Mouse (Mus musculus) MEL (cell line): Measurements from ENCODE around the gene Prkag1. TPM values are rescaled to one million over a fixed set of nuclear protein-coding genes. Genes with fewer than 3 reads are reported as not detected.

Experiments used
- DNase-seq: peaks from one replicate; pipeline ENCODE4 v3.0.0; 2011; ENCODE audit warnings: low read depth, low spot score
- H3K27ac ChIP-seq: 2 replicates; pipeline ENCODE4 v1.5.1; 2012; ENCODE audit warnings: low read depth, mild to moderate bottlenecking, control low read depth, low read length, moderate library complexity; ENCODE audit not compliant: control insufficient read depth
- H3K27me3 ChIP-seq, 2 experiments: fragments of 150-350 bp in 1 of 2; sonication (generic) in 1 of 2; 2 replicates each; pipeline ENCODE4 v1.6.1; 2012; ENCODE audit warnings: low read length in 2 of 2, mild to moderate bottlenecking in 2 of 2, improper control_type of control experiment in 1 of 2, moderate library complexity in 1 of 2; ENCODE audit not compliant: insufficient read depth in 2 of 2, control insufficient read depth in 1 of 2
- H3K36me3 ChIP-seq, 2 experiments: 2 replicates each; pipeline ENCODE4 v1.6.1; 2012 to 2014; ENCODE audit warnings: low read length in 2 of 2, improper control_type of control experiment in 1 of 2, inconsistent platforms in 1 of 2, mild to moderate bottlenecking in 1 of 2; ENCODE audit not compliant: insufficient read depth in 2 of 2, control insufficient read depth in 1 of 2
- H3K4me1 ChIP-seq, 2 experiments: fragments of 150-350 bp in 1 of 2; sonication (generic) in 1 of 2; 2 replicates each; pipeline ENCODE4 v1.6.1; 2012; ENCODE audit warnings: low read length in 2 of 2, improper control_type of control experiment in 1 of 2, mild to moderate bottlenecking in 1 of 2; ENCODE audit not compliant: insufficient read depth in 2 of 2, control insufficient read depth in 1 of 2
- H3K4me3 ChIP-seq, 2 experiments: fragments of 150-350 bp in 1 of 2; sonication (generic) in 1 of 2; 2 replicates each; pipeline ENCODE4 v1.5.1; 2012; ENCODE audit warnings: low read depth in 2 of 2, low read length in 2 of 2, mild to moderate bottlenecking in 2 of 2, moderate library complexity in 2 of 2, control low read depth in 1 of 2, improper control_type of control experiment in 1 of 2; ENCODE audit not compliant: control insufficient read depth in 1 of 2, insufficient read depth in 1 of 2
- H3K79me2 ChIP-seq: 2 replicates; pipeline ENCODE4 v1.6.1; 2012; ENCODE audit warnings: mild to moderate bottlenecking, low read length, moderate library complexity; ENCODE audit not compliant: control insufficient read depth, poor library complexity, insufficient read depth
- H3K9ac ChIP-seq: 2 replicates; pipeline ENCODE4 v1.6.1; 2012; ENCODE audit warnings: low read depth, mild to moderate bottlenecking, control low read depth, low read length, moderate library complexity; ENCODE audit not compliant: control insufficient read depth, poor library complexity, severe bottlenecking
- H3K9me3 ChIP-seq: fragments of 150-350 bp; sonication (generic); replicated peaks from 2 replicates; pipeline ENCODE4 v1.6.1; 2012; ENCODE audit warnings: mild to moderate bottlenecking, low read length, improper control_type of control experiment, moderate library complexity; ENCODE audit not compliant: insufficient read depth
- BHLHE40 ChIP-seq: IDR thresholded peaks from 2 replicates; pipeline ENCODE4 v1.6.1; 2012; ENCODE audit warnings: low read depth, mild to moderate bottlenecking, inconsistent platforms, low read length, improper control_type of control experiment, borderline replicate concordance
- CHD1 ChIP-seq: IDR thresholded peaks from 2 replicates; pipeline ENCODE4 v1.6.1; 2012; ENCODE audit warnings: low read depth, mild to moderate bottlenecking, inconsistent platforms, low read length, improper control_type of control experiment
- CHD2 ChIP-seq: IDR thresholded peaks from 2 replicates; pipeline ENCODE4 v1.6.1; 2011; ENCODE audit warnings: low read length, improper control_type of control experiment
- CTCF ChIP-seq, 3 experiments: IDR thresholded peaks in 2 of 3; conservative IDR thresholded peaks in 1 of 3; 2 replicates each; pipeline ENCODE4 v1.5.1; 2011 to 2012; ENCODE audit warnings: low read length in 3 of 3, low read depth in 2 of 3, mild to moderate bottlenecking in 2 of 3, improper control_type of control experiment in 1 of 3, inconsistent platforms in 1 of 3, mixed read lengths in 1 of 3, moderate library complexity in 1 of 3; ENCODE audit not compliant: control insufficient read depth in 1 of 3, insufficient read depth in 1 of 3, poor library complexity in 1 of 3, severe bottlenecking in 1 of 3
- E2F4 ChIP-seq: IDR thresholded peaks from 2 replicates; pipeline ENCODE4 v1.6.1; 2011; ENCODE audit warnings: low read depth, low read length, improper control_type of control experiment, borderline replicate concordance
- JUND ChIP-seq: IDR thresholded peaks from 2 replicates; pipeline ENCODE4 v1.6.1; 2011; ENCODE audit warnings: low read depth, mild to moderate bottlenecking, improper control_type of control experiment, low read length
- MAFK ChIP-seq: IDR thresholded peaks from 2 replicates; pipeline ENCODE4 v1.6.1; 2011; ENCODE audit warnings: low read depth, mild to moderate bottlenecking, low read length, improper control_type of control experiment, borderline replicate concordance
- MEF2A ChIP-seq: IDR thresholded peaks from 2 replicates; pipeline ENCODE4 v1.6.1; 2014; ENCODE audit warnings: low read depth, mild to moderate bottlenecking, inconsistent platforms, low read length, improper control_type of control experiment; ENCODE audit not compliant: poor library complexity, insufficient replicate concordance, severe bottlenecking; ENCODE audit errors: extremely low read depth
- MXI1 ChIP-seq: IDR thresholded peaks from 2 replicates; pipeline ENCODE4 v1.6.1; 2011; ENCODE audit warnings: mild to moderate bottlenecking, low read depth, low read length, improper control_type of control experiment
- POLR2A ChIP-seq, 2 experiments: IDR thresholded peaks; 2 replicates each; pipeline ENCODE4 v1.6.1; 2011 to 2012; ENCODE audit warnings: low read length in 2 of 2, mild to moderate bottlenecking in 2 of 2, control low read depth in 1 of 2, improper control_type of control experiment in 1 of 2, low read depth in 1 of 2, moderate library complexity in 1 of 2; ENCODE audit not compliant: control insufficient read depth in 1 of 2, insufficient read depth in 1 of 2, poor library complexity in 1 of 2
- POLR2AphosphoS2 ChIP-seq: IDR thresholded peaks from 2 replicates; pipeline ENCODE4 v1.6.1; 2011; ENCODE audit warnings: low read length, improper control_type of control experiment
- POLR2AphosphoS5 ChIP-seq: IDR thresholded peaks from 2 replicates; pipeline ENCODE4 v1.6.1; 2012; ENCODE audit warnings: low read depth, borderline replicate concordance, mild to moderate bottlenecking, inconsistent platforms, low read length, moderate library complexity, mixed read lengths
- SIN3A ChIP-seq: IDR thresholded peaks from 2 replicates; pipeline ENCODE4 v1.6.1; 2012; ENCODE audit warnings: low read length, improper control_type of control experiment, inconsistent platforms
- TCF12 ChIP-seq: IDR thresholded peaks from 2 replicates; pipeline ENCODE4 v1.6.1; 2014; ENCODE audit warnings: low read depth, mild to moderate bottlenecking, inconsistent platforms, low read length, improper control_type of control experiment, moderate library complexity
- UBTF ChIP-seq: IDR thresholded peaks from 2 replicates; pipeline ENCODE4 v1.6.1; 2012; ENCODE audit warnings: low read depth, mild to moderate bottlenecking, inconsistent platforms, low read length, improper control_type of control experiment, moderate library complexity, borderline replicate concordance; ENCODE audit not compliant: insufficient read depth
- USF2 ChIP-seq, 2 experiments: IDR thresholded peaks; 2 replicates each; pipeline ENCODE4 v1.6.1; 2011 to 2012; ENCODE audit warnings: improper control_type of control experiment in 2 of 2, low read length in 2 of 2, borderline replicate concordance in 1 of 2, inconsistent platforms in 1 of 2, low read depth in 1 of 2, mild to moderate bottlenecking in 1 of 2; ENCODE audit not compliant: insufficient read depth in 1 of 2
- ZMIZ1 ChIP-seq: IDR thresholded peaks from 2 replicates; pipeline ENCODE4 v1.6.1; 2012; ENCODE audit warnings: low read depth, mild to moderate bottlenecking, inconsistent platforms, low read length, improper control_type of control experiment, moderate library complexity
- ZNF384 ChIP-seq: IDR thresholded peaks from 2 replicates; pipeline ENCODE4 v1.6.1; 2012; ENCODE audit warnings: low read depth, mild to moderate bottlenecking, inconsistent platforms, low read length, improper control_type of control experiment
- polyA plus RNA-seq, 2 experiments: library from polyadenylated mRNA; stranded (reverse) in 1 of 2; unstranded in 1 of 2; fragments of >175 nt in 1 of 2; fragments of >200 nt in 1 of 2; gene quantifications; 2 replicates each; pipeline versions ENCODE4 v1.2.1 to v1.2.4; 2012; ENCODE audit warnings: low replicate concordance in 2 of 2, low read depth in 1 of 2; ENCODE audit not compliant: insufficient read length in 2 of 2, insufficient read depth in 1 of 2, missing spikeins in 1 of 2
- total RNA-seq: library from RNA; depleted of rRNA; stranded (reverse); fragments of 300-350 nt; gene quantifications from 2 replicates; pipeline ENCODE4 v1.2.3, GENCODE M21; 2012

The Prkag1 gene
- total and polyA plus RNA-seq, 3 experiments = 122 to 348 (median 141) TPM

DNA sequence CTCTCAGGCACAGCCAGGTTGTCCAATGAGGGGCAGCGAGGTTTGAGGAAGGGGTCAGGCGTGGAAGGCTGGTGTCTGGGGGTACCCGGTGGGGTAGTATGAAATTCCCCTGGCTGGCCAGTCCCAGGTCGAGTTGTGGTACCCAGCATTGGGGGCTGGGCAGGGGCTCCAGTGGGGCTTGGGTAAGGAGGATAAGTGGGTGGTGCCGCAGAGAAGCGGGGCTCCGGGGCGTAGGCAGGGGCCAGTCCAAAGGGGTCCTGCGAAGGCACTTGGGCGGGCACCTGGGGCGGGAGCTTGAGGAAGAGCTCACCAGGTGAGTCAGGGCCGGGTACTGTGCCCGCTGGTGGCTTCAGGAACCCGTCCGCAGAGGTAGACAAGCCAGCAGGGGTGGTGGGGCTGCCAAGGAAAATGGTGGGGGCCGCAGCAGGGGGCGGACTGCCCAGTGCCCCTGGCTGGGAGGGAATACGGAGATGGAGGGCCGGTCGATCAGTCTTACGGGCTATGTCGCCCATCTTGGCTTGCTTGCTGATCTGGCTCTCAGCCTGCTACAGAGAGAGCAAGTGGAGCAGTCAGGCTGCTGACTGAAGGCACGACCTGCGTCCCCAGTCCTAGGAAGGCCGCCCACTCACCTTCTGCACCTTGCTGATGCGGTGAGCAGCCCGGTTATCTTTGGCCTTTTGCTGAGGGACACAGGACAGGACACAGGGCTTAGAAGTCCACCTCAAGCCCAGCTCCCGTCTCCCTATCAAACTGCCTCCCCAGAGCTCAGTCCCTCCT is 22.0 kb upstream of the Prkag1 start:
- no peak overlapping the region for H3K9ac ChIP-seq
- H3K79me2 ChIP-seq = no peaks in the 10 kb centered on the region; the same call in 1 of the 2 replicates
- no peak for TF ChIP-seq MXI1
- no peak for TF ChIP-seq BHLHE40
- TF ChIP-seq MAFK = no peak
- no peak for TF ChIP-seq MEF2A
- TF ChIP-seq POLR2A (IDR thresholded peaks at IDR 0.05; ENCODE audit: control insufficient read depth in 1 of 2, insufficient read depth in 1 of 2, low read depth in 1 of 2, low read length in 2 of 2, poor library complexity in 1 of 2) = no peak
- no peak for DNase-seq
- H3K36me3 ChIP-seq = peaks cover 0 to 26% of the 10 kb centered on the region in 2 experiments; a peak in 2 of 4 replicates
- no peaks in the 10 kb centered on the region for H3K4me1 ChIP-seq
- H3K9me3 ChIP-seq = no peaks in the 10 kb centered on the region
- no peak overlapping the region for H3K4me3 ChIP-seq
- no peaks in the 10 kb centered on the region for H3K27me3 ChIP-seq
- no peak overlapping the region for H3K27ac ChIP-seq

GRCm38 (mm10) chr15:98852733-98853132 is 21.4 kb upstream of the Prkag1 start:
- Histone ChIP-seq H3K4me1 (no peaks in the 10 kb centered on the region), H3K27me3 (no peaks in the 10 kb centered on the region), H3K4me3 (no peak overlapping the region), H3K79me2 (no peaks in the 10 kb centered on the region; the same call in 1 of the 2 replicates), H3K27ac (no peak overlapping the region), H3K9ac (no peak overlapping the region), H3K36me3 (peaks cover 0 to 29% of the 10 kb centered on the region in 2 experiments; a peak in 2 of 4 replicates), H3K9me3 (no peaks in the 10 kb centered on the region)
- DNase-seq = no peak
- no peak for TF ChIP-seq CTCF (IDR thresholded peaks at IDR 0.05 in 2 of 3, conservative IDR thresholded peaks at IDR 0.05 in 1 of 3; ENCODE audit: control insufficient read depth in 1 of 3, insufficient read depth in 1 of 3, low read depth in 2 of 3, low read length in 3 of 3, poor library complexity in 1 of 3, severe bottlenecking in 1 of 3)
- no peak for TF ChIP-seq CHD2
- no peak for TF ChIP-seq JUND
- TF ChIP-seq TCF12 = no peak
- TF ChIP-seq CHD1 = no peak
- TF ChIP-seq ZNF384 = no peak
- TF ChIP-seq UBTF = no peak
- no peak for TF ChIP-seq USF2 (IDR thresholded peaks at IDR 0.05; ENCODE audit: borderline replicate concordance in 1 of 2, insufficient read depth in 1 of 2, low read depth in 1 of 2, low read length in 2 of 2)
- TF ChIP-seq ZMIZ1 = no peak
- TF ChIP-seq POLR2AphosphoS2 = no peak
- no peak for TF ChIP-seq E2F4
- TF ChIP-seq BHLHE40 = no peak
- no peak for TF ChIP-seq SIN3A
- TF ChIP-seq POLR2AphosphoS5 = no peak
